Mouse (Mus musculus) E14TG2a.4 (cell line): Measurements from ENCODE around the gene Pik3ip1.
A peak's percentile ranks its signal among the peaks of the same experiment; 100 is the strongest.

ENCODE experiments used
- H3K27me3 ChIP-seq: 2 replicates; pipeline ENCODE4 v1.6.1; 2014; ENCODE audit warnings: low read length, control low read depth; ENCODE audit not compliant: insufficient read depth
- H3K36me3 ChIP-seq: 2 replicates; pipeline ENCODE4 v1.6.1; 2014; ENCODE audit warnings: low read length, control low read depth; ENCODE audit not compliant: insufficient read depth
- H3K4me1 ChIP-seq: replicated peaks from 2 replicates; pipeline ENCODE4 v1.6.1; 2014; ENCODE audit warnings: low read depth, low read length, control low read depth
- H3K4me3 ChIP-seq: replicated peaks from 2 replicates; pipeline ENCODE4 v1.5.1; 2014; ENCODE audit warnings: mild to moderate bottlenecking, low read length
- H3K9me3 ChIP-seq: 2 replicates; pipeline ENCODE4 v1.6.1; 2014; ENCODE audit warnings: low read length, control low read depth
- CTCF ChIP-seq: conservative IDR thresholded peaks from 2 replicates; pipeline ENCODE4 v1.5.1; 2014; ENCODE audit warnings: low read length
- NANOG ChIP-seq: IDR thresholded peaks from 2 replicates; pipeline ENCODE4 v1.6.1; 2014; ENCODE audit warnings: borderline replicate concordance, low read length, mixed read lengths
- POU5F1 ChIP-seq: IDR thresholded peaks from 2 replicates; pipeline ENCODE4 v1.6.1; 2014; ENCODE audit warnings: low read length, borderline replicate concordance

Pik3ip1 gene

GRCm38 (mm10) chr11:3330566-3330965, 365 bp downstream of the Pik3ip1 start:
- Histone ChIP-seq H3K9me3 (no peaks in the 10 kb centered on the region), H3K4me3 (peak overlapping the region; percentile 79), H3K27me3 (peaks cover 9% of the 10 kb centered on the region; the same call in 1 of the 2 replicates), H3K36me3 (peaks cover 14% of the 10 kb centered on the region; the same call in 1 of the 2 replicates), H3K4me1 (peaks cover 66% of the 10 kb centered on the region)
- TF ChIP-seq CTCF (peak; percentile 12; the same call in 1 of the 2 replicates), NANOG (no peak), POU5F1 (no peak)

GRCm38 (mm10) chr11:3330991-3331750, 970 bp downstream of the Pik3ip1 start:
- H3K4me1 ChIP-seq: peaks cover 72% of the 10 kb centered on the region
- H3K27me3 ChIP-seq: peaks cover 9% of the 10 kb centered on the region; the same call in 1 of the 2 replicates
- peak overlapping the region; percentile 79 for H3K4me3 ChIP-seq
- H3K36me3 ChIP-seq: peaks cover 14% of the 10 kb centered on the region; the same call in 1 of the 2 replicates
- H3K9me3 ChIP-seq: no peaks in the 10 kb centered on the region
- TF ChIP-seq NANOG (no peak), CTCF (no peak), POU5F1 (no peak)

- no peaks in the 10 kb centered on the region for H3K9me3 ChIP-seq
- H3K36me3 ChIP-seq: peaks cover 14% of the 10 kb centered on the region; the same call in 1 of the 2 replicates
- TF ChIP-seq POU5F1 (no peak), CTCF (no peak), NANOG (no peak)
- peaks cover 9% of the 10 kb centered on the region; the same call in 1 of the 2 replicates for H3K27me3 ChIP-seq
- H3K4me3 ChIP-seq: peak overlapping the region; percentile 79
- peaks cover 80% of the 10 kb centered on the region for H3K4me1 ChIP-seq
Measured at GRCm38 (mm10) chr11:3331756-3332642, 1.8 kb downstream of the Pik3ip1 start.

GRCm38 (mm10) chr11:3333111-3333695, 3.0 kb downstream of the Pik3ip1 start:
- no peaks in the 10 kb centered on the region for H3K9me3 ChIP-seq
- H3K4me3 ChIP-seq: peak overlapping the region; percentile 79
- H3K36me3 ChIP-seq: peaks cover 14% of the 10 kb centered on the region; the same call in 1 of the 2 replicates
- no peak for TF ChIP-seq CTCF
- TF ChIP-seq POU5F1: no peak
- TF ChIP-seq NANOG: no peak
- peaks cover 92% of the 10 kb centered on the region for H3K4me1 ChIP-seq
- peaks cover 9% of the 10 kb centered on the region; the same call in 1 of the 2 replicates for H3K27me3 ChIP-seq

GRCm38 (mm10) chr11:3334141-3334710, 4.0 kb downstream of the Pik3ip1 start:
- Histone ChIP-seq H3K36me3 (peaks cover 14% of the 10 kb centered on the region; the same call in 1 of the 2 replicates), H3K4me1 (peaks cover 90% of the 10 kb centered on the region), H3K9me3 (peaks cover 9% of the 10 kb centered on the region; the same call in 1 of the 2 replicates), H3K4me3 (peak overlapping the region; percentile 39), H3K27me3 (peaks cover 9% of the 10 kb centered on the region; the same call in 1 of the 2 replicates)
- no peak for TF ChIP-seq CTCF
- TF ChIP-seq NANOG: no peak
- no peak for TF ChIP-seq POU5F1

GRCm38 (mm10) chr11:3334711-3335316, 4.6 kb downstream of the Pik3ip1 start:
- TF ChIP-seq POU5F1 (no peak), CTCF (no peak), NANOG (no peak; the same call in 1 of the 2 replicates)
- Histone ChIP-seq H3K9me3 (peaks cover 9% of the 10 kb centered on the region; the same call in 1 of the 2 replicates), H3K4me3 (peak overlapping the region; percentile 39), H3K4me1 (peaks cover 88% of the 10 kb centered on the region), H3K27me3 (peaks cover 9% of the 10 kb centered on the region; the same call in 1 of the 2 replicates), H3K36me3 (peaks cover 18% of the 10 kb centered on the region)

GRCm38 (mm10) chr11:3335651-3336216, 5.5 kb downstream of the Pik3ip1 start:
- H3K4me3 ChIP-seq: peak overlapping the region; percentile 39
- H3K9me3 ChIP-seq: peaks cover 9% of the 10 kb centered on the region; the same call in 1 of the 2 replicates
- peaks cover 21% of the 10 kb centered on the region for H3K36me3 ChIP-seq
- H3K27me3 ChIP-seq: peaks cover 7% of the 10 kb centered on the region; the same call in 1 of the 2 replicates
- peaks cover 83% of the 10 kb centered on the region for H3K4me1 ChIP-seq
- TF ChIP-seq NANOG (no peak), CTCF (no peak), POU5F1 (no peak)
